Mouse (Mus musculus) stomach, embryonic 15.5 days (tissue): Measurements from ENCODE around the gene Dclk2. TPM values are rescaled to one million over a fixed set of nuclear protein-coding genes. Genes with fewer than 3 reads are reported as not detected.

ENCODE experiments used
- ATAC-seq: fragments of 200-750 bp; cut with Nextera tagmentation; 2 replicates; pipeline ENCODE4 v1.8.0; 2017; ENCODE audit warnings: low read depth, moderate number of reproducible peaks, moderate TSS enrichment; ENCODE audit not compliant: insufficient read depth, low FRiP score
- H3K27ac ChIP-seq: fragments of 300-500 bp; sonication (generic); 2 replicates; pipeline ENCODE4 v1.5.1; 2015; ENCODE audit warnings: mild to moderate bottlenecking, inconsistent platforms
- H3K27me3 ChIP-seq: fragments of 300-500 bp; sonication (generic); replicated peaks from 2 replicates; pipeline ENCODE4 v1.6.1; 2015; ENCODE audit warnings: inconsistent platforms
- H3K36me3 ChIP-seq: fragments of 300-500 bp; sonication (generic); 2 replicates; pipeline ENCODE4 v1.6.1; 2015; ENCODE audit warnings: inconsistent platforms
- H3K4me1 ChIP-seq: fragments of 300-500 bp; sonication (generic); 2 replicates; pipeline ENCODE4 v1.6.1; 2015; ENCODE audit warnings: inconsistent platforms
- H3K4me2 ChIP-seq: fragments of 300-500 bp; sonication (generic); 2 replicates; pipeline ENCODE4 v1.6.1; 2015; ENCODE audit warnings: mild to moderate bottlenecking, inconsistent platforms
- H3K4me3 ChIP-seq: fragments of 300-500 bp; sonication (generic); replicated peaks from 2 replicates; pipeline ENCODE4 v1.5.1; 2015; ENCODE audit warnings: inconsistent platforms
- H3K9ac ChIP-seq: fragments of 300-500 bp; sonication (generic); 2 replicates; pipeline ENCODE4 v1.6.1; 2015; ENCODE audit warnings: inconsistent platforms
- H3K9me3 ChIP-seq: fragments of 300-500 bp; sonication (generic); 2 replicates; pipeline ENCODE4 v1.6.1; 2016; ENCODE audit warnings: inconsistent platforms
- WGBS: fragments of 180-500 bp; shearing (Covaris S2); methylation state at CpG from one replicate; pipeline ENCODE4 v1.1.7; 2015; 5-methylcytosine and 5-hydroxymethylcytosine counted together
- polyA plus RNA-seq: library from polyadenylated mRNA; unstranded; fragments of >200 nt; fragmentation: Nextera tagmentation; extraction: Ambion mirVana; gene quantifications from 2 replicates; pipeline ENCODE4 v1.2.1, GENCODE M21; 2015

The Dclk2 gene
- polyA plus RNA-seq, 1 experiment from 2014 or later, result 7.0 TPM

DNA sequence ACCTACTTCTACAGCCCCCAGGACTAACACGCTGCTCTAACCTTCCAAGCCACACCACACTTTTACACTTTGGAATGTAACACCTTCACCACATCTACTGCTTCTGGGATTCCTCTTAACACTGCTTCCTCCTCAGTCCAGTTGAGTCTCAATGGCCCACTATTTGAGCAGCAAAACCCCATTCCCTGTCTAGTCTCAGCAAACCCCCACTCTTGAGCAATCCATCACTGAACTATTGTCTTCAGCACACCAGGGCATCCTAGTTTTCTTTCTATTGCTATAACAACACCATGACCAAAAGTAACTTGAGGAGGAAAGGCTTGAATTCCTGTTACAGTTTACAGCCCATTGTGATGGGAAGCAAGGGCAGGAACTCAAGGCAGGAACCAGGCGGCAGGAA is 36.2 kb downstream of the Dclk2 start:
- 88% methylated on average over 2 of the region's 2 CpGs for WGBS
- Histone ChIP-seq H3K4me1 (no peaks in the 10 kb centered on the region), H3K4me3 (no peak overlapping the region), H3K9me3 (no peaks in the 10 kb centered on the region), H3K27me3 (no peaks in the 10 kb centered on the region), H3K27ac (no peak overlapping the region), H3K36me3 (no peaks in the 10 kb centered on the region), H3K9ac (no peak overlapping the region), H3K4me2 (no peak overlapping the region)
- ATAC-seq, result no peak

DNA sequence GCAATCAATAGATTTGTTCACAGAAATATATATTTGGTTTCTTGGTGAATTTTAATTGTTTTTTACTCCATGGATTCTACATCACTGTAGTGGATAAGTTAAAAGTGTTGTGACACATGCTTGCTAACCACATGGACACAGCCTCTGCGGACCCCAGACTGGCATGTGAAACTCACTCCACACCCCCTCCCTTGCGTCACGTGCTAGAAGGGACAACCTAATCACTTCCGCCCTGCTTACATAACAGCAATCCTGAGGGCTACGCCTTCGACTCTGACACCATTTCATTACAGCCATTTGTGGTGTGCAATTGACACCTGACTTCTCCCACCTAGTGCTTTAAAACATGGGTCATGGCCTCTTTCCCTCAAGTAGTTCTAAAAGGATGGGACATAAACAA is 36.7 kb downstream of the Dclk2 start:
- Histone ChIP-seq H3K4me1 (no peaks in the 10 kb centered on the region), H3K9me3 (no peaks in the 10 kb centered on the region), H3K36me3 (no peaks in the 10 kb centered on the region), H3K27ac (no peak overlapping the region), H3K4me3 (no peak overlapping the region), H3K9ac (no peak overlapping the region), H3K27me3 (no peaks in the 10 kb centered on the region), H3K4me2 (no peak overlapping the region)
- ATAC-seq, result no peak
- WGBS, result 76% methylated on average over 6 of the region's 6 CpGs

DNA sequence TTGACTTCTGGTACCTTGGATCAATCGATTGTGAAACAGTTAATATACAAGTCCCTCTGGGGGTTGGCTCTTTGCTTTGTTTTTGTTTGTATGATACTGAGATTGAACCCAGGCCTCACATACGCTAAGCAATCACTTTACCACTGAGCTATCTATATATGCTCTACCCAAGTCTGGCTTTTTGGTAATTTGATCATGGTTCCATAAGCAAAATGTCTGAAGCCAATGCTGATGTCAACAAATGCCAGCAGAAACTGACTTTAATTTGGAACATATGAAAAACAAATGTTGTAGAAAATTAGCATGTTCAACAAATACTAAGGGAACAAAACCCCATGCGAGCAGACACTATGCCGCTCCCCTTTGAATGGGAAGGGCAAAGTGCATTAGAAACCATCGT is 44.7 kb downstream of the Dclk2 start:
- no peak for ATAC-seq
- 81% methylated on average over 5 of the region's 5 CpGs for WGBS

DNA sequence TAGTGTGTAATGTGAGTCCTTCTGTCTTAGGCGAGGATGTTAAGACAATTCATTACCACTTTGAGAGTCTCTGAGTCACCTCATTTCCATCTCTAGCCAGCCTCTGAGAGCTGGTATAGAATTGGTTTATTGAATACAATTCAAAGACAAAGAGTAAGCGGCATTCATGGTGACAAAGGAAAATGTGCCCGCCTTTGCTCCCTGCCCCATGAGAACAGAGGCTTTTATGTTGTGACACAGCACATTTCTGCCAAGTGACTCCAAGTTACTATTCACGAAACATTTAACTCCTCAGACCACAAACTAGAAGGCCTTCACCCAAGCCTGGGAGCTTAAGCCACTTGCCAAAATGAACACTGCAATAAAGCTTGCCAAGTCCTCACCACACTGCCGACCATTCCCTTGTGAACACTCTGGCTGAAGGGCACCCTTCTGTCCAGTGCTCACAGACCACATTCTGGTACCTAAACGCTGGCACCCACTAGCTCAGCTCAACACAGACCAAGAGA is 47.5 kb downstream of the Dclk2 start:
- no peaks in the 10 kb centered on the region for H3K36me3 ChIP-seq
- no peaks in the 10 kb centered on the region for H3K4me1 ChIP-seq
- 78% methylated on average over 6 of the region's 6 CpGs for WGBS
- no peak overlapping the region for H3K4me2 ChIP-seq
- no peak overlapping the region for H3K9ac ChIP-seq
- H3K27ac ChIP-seq, result no peak overlapping the region
- no peaks in the 10 kb centered on the region for H3K27me3 ChIP-seq
- no peak for ATAC-seq
- H3K4me3 ChIP-seq, result no peak overlapping the region
- no peaks in the 10 kb centered on the region for H3K9me3 ChIP-seq

More for the DNA sequence above, 44.7 kb downstream of the Dclk2 start:
- Histone ChIP-seq H3K9me3 (no peaks in the 10 kb centered on the region), H3K4me3 (no peak overlapping the region), H3K9ac (no peak overlapping the region), H3K4me2 (no peak overlapping the region), H3K27me3 (no peaks in the 10 kb centered on the region), H3K27ac (no peak overlapping the region), H3K36me3 (no peaks in the 10 kb centered on the region), H3K4me1 (no peaks in the 10 kb centered on the region)

- no peaks in the 10 kb centered on the region for H3K4me1 ChIP-seq
- WGBS, result 77% methylated on average over 6 of the region's 6 CpGs
Measured at GRCm38 (mm10) chr3:86870952-86871351, 49.7 kb downstream of the Dclk2 start.

DNA sequence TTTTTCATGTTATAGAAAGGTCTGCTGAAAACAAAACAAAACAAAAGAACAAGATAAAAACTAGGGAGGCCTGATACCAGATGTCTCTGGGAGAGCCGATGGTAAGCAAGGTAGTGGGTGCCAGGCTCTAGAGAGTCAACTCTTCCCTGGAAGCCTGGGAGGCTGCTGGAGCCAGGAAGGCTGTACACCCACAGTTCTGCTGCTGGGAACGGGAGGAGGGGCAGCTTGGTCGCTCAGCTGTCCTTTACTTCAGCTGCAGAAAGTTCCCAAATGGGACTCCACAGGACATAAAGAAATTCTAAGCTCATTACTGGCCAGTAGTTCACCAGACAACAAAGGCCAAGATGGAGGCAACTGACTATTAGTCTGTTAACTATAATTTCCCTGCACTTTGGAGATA is 50.2 kb downstream of the Dclk2 start:
- 63% methylated on average over 3 of the region's 3 CpGs for WGBS
- Histone ChIP-seq H3K27ac (no peak overlapping the region), H3K4me2 (no peak overlapping the region), H3K9me3 (no peaks in the 10 kb centered on the region), H3K36me3 (no peaks in the 10 kb centered on the region), H3K27me3 (no peaks in the 10 kb centered on the region), H3K9ac (no peak overlapping the region), H3K4me3 (no peak overlapping the region), H3K4me1 (no peaks in the 10 kb centered on the region)
- no peak for ATAC-seq

More at GRCm38 (mm10) chr3:86870952-86871351, 49.7 kb downstream of the Dclk2 start:
- H3K4me2 ChIP-seq, result no peak overlapping the region
- no peak for ATAC-seq
- H3K9ac ChIP-seq, result no peak overlapping the region
- no peaks in the 10 kb centered on the region for H3K27me3 ChIP-seq
- H3K27ac ChIP-seq, result no peak overlapping the region
- H3K4me3 ChIP-seq, result no peak overlapping the region
- no peaks in the 10 kb centered on the region for H3K9me3 ChIP-seq
- no peaks in the 10 kb centered on the region for H3K36me3 ChIP-seq

- ATAC-seq, result no peak
- no peak overlapping the region for H3K4me2 ChIP-seq
- no peaks in the 10 kb centered on the region for H3K9me3 ChIP-seq
- H3K9ac ChIP-seq, result no peak overlapping the region
- H3K36me3 ChIP-seq, result no peaks in the 10 kb centered on the region
- H3K4me3 ChIP-seq, result no peak overlapping the region
- no peaks in the 10 kb centered on the region for H3K4me1 ChIP-seq
- H3K27me3 ChIP-seq, result no peaks in the 10 kb centered on the region
- H3K27ac ChIP-seq, result no peak overlapping the region
- WGBS, result 78% methylated on average over 3 of the region's 3 CpGs
Measured at GRCm38 (mm10) chr3:86868721-86869120, 51.9 kb downstream of the Dclk2 start.

DNA sequence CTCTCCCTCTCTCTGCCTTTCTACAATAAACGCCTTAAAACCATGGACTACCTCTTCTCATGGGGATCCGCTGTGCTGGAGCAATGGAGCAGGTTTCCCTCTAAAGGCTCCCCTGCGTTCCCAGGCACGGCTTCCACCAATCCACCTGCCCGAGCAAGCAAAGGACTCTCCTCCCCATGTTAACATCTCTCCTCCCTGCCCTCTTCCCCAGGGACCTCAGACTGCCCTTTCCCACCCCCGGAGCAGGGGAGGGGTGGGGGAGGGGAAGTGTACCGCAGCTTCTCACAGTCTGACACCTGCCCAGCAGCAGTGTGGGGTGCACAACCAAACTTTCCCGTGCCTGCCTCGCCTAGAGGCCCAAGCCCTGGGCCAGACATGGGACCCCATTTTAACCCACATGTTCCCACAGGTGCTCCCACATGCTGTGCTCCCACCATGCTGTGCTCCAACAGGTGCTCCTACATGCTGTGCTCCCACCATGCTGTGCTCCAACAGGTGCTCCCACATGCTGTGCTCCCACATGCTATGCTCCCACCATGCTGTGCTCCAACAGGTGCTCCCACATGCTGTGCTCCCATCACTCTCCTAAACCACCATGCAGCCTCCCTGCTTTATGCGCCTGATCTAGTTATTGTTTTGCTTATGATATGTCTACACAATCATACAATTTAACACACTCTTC is 57.2 kb downstream of the Dclk2 start:
- 0 out of 2 replicates have a peak, but pooled peaks cover 4% of the 10 kb centered on the region for H3K4me1 ChIP-seq
- H3K36me3 ChIP-seq, result no peaks in the 10 kb centered on the region
- no peak overlapping the region for H3K4me3 ChIP-seq
- no peaks in the 10 kb centered on the region for H3K9me3 ChIP-seq
- ATAC-seq, result no peak
- 27% methylated on average over 10 of the region's 10 CpGs for WGBS
- no peaks in the 10 kb centered on the region for H3K27me3 ChIP-seq
- H3K9ac ChIP-seq, result no peak overlapping the region
- H3K27ac ChIP-seq, result no peak overlapping the region
- no peak overlapping the region for H3K4me2 ChIP-seq

DNA sequence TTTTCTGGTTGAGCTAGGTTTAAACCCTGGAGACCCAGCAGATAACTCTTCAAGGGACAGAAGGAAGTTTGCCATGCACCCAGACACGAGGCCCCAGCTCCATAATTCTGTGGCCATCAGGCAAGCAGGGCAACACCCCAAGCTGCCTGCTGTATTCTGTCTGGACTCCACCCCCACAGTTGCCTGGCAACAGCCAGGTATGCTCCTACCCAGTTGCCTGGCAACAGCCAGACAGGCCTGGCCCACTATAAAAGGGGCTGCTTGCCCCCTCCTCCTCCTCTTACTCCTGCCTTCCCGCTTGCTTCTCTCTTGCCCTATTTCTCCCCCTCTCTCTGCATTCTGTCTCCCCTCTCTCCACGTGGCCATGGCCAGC is 57.7 kb downstream of the Dclk2 start:
- no peak; the same call in 1 of the 2 replicates for ATAC-seq
- no peak overlapping the region for H3K4me3 ChIP-seq
- H3K27ac ChIP-seq, result no peak overlapping the region
- H3K9ac ChIP-seq, result no peak overlapping the region
- H3K9me3 ChIP-seq, result no peaks in the 10 kb centered on the region
- WGBS, result 21% methylated on average over 3 of the region's 3 CpGs
- H3K4me2 ChIP-seq, result no peak overlapping the region
- H3K36me3 ChIP-seq, result no peaks in the 10 kb centered on the region
- H3K4me1 ChIP-seq, result 0 out of 2 replicates have a peak, but pooled peaks cover 4% of the 10 kb centered on the region
- H3K27me3 ChIP-seq, result no peaks in the 10 kb centered on the region

- Histone ChIP-seq H3K27me3 (no peaks in the 10 kb centered on the region), H3K4me3 (no peak overlapping the region), H3K36me3 (no peaks in the 10 kb centered on the region), H3K4me1 (0 out of 2 replicates have a peak, but pooled peaks cover 4% of the 10 kb centered on the region), H3K27ac (no peak overlapping the region), H3K9ac (no peak overlapping the region), H3K4me2 (no peak overlapping the region), H3K9me3 (no peaks in the 10 kb centered on the region)
- 69% methylated on average over 10 of the region's 10 CpGs for WGBS
- no peak for ATAC-seq
Measured at GRCm38 (mm10) chr3:86862245-86862938, 58.3 kb downstream of the Dclk2 start.

DNA sequence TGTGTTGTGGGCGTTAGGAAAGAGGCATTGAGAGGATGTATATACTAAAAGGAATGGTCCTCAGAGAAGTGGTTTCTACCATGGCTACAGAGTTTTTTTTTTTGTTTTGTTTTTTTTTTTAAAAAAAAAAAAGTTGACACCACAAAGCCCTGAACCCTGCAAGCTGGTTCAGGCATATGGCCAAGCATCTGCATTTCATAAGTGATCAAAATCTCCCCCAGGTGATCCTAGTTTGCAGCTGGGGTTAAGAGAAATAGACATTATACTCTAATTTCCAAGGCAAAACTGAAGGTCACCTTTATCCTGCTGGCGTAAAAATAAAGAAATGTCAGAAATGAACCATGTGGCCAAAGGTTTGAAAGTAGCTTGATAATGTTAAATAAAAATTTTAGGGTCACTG is 60.9 kb downstream of the Dclk2 start:
- Histone ChIP-seq H3K27ac (no peak overlapping the region), H3K4me1 (0 out of 2 replicates have a peak, but pooled peaks cover 4% of the 10 kb centered on the region), H3K36me3 (no peaks in the 10 kb centered on the region), H3K9ac (no peak overlapping the region), H3K4me3 (no peak overlapping the region), H3K27me3 (no peaks in the 10 kb centered on the region), H3K9me3 (no peaks in the 10 kb centered on the region), H3K4me2 (no peak overlapping the region)
- no peak for ATAC-seq
- 81% methylated on average over 2 of the region's 2 CpGs for WGBS

GRCm38 (mm10) chr3:86858699-86859098 is 62.0 kb downstream of the Dclk2 start:
- no peaks in the 10 kb centered on the region for H3K9me3 ChIP-seq
- no peaks in the 10 kb centered on the region for H3K36me3 ChIP-seq
- no peak overlapping the region for H3K27ac ChIP-seq
- H3K4me3 ChIP-seq, result no peak overlapping the region
- H3K27me3 ChIP-seq, result no peaks in the 10 kb centered on the region
- H3K9ac ChIP-seq, result no peak overlapping the region
- no peak overlapping the region for H3K4me2 ChIP-seq
- no peak for ATAC-seq
- WGBS, result 87% methylated on average over 5 of the region's 5 CpGs
- 0 out of 2 replicates have a peak, but pooled peaks cover 4% of the 10 kb centered on the region for H3K4me1 ChIP-seq
